Mouse (Mus musculus) cortical plate, adult 2 months (tissue): ENCODE data around the gene Rfk.

Source experiments
- CTCF ChIP-seq: fragments of 200-500 bp; IDR thresholded peaks from 2 replicates; pipeline ENCODE4 v1.5.1; 2011; ENCODE audit warnings: mild to moderate bottlenecking, control low read depth, low read length; ENCODE audit not compliant: insufficient read depth; ENCODE audit errors: extremely low read depth
- POLR2A ChIP-seq: fragments of 200-500 bp; IDR thresholded peaks from 2 replicates; pipeline ENCODE4 v1.6.1; 2011; ENCODE audit warnings: mild to moderate bottlenecking, low read length, control low read depth; ENCODE audit not compliant: insufficient read depth; ENCODE audit errors: extremely low read depth

DNA sequence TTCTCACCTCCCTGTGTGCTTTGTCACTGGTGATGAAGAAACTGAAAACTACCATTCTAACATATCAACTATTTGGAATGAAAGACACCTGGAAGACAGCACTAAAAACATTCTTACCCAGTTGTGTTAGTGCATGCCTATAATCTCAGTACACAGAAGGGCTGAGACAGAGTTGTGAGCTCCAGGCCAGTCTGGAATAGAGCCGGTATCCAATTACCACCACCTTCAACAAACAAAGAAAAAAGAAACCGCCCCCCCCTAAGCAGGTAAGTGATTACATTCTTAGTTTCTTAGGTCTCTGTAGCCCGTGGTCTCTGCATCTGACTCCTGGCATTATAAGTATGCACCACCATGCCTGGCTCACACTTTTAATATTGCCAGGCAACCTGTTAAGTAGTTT is 977 bp upstream of the Rfk start:
- no peak for TF ChIP-seq CTCF
- TF ChIP-seq POLR2A = no peak
